Mouse (Mus musculus) stomach, embryonic 14.5 days (tissue): ENCODE data around the gene Mast4. TPM values are rescaled to one million over a fixed set of nuclear protein-coding genes. Genes with fewer than 3 reads are reported as not detected.

ENCODE experiments used
- ATAC-seq: fragments of 200-750 bp; cut with Nextera tagmentation; 2 replicates; pipeline ENCODE4 v1.8.0; 2017; ENCODE audit warnings: low read depth, moderate TSS enrichment; ENCODE audit not compliant: insufficient number of reproducible peaks, insufficient read depth, low FRiP score
- H3K27ac ChIP-seq: fragments of 300-500 bp; sonication (generic); 2 replicates; pipeline ENCODE4 v1.5.1; 2014; ENCODE audit warnings: mild to moderate bottlenecking, low read length, moderate library complexity, mixed read lengths
- H3K27me3 ChIP-seq: fragments of 300-500 bp; sonication (generic); 2 replicates; pipeline ENCODE4 v1.6.1; 2014; ENCODE audit warnings: low read length, control low read depth, mixed read lengths; ENCODE audit not compliant: control insufficient read depth, insufficient read depth
- H3K36me3 ChIP-seq: fragments of 300-500 bp; sonication (generic); 2 replicates; pipeline ENCODE4 v1.6.1; 2014; ENCODE audit warnings: mild to moderate bottlenecking, control low read depth, low read length, moderate library complexity, mixed read lengths; ENCODE audit not compliant: control insufficient read depth, insufficient read depth
- H3K4me1 ChIP-seq: fragments of 300-500 bp; sonication (generic); 2 replicates; pipeline ENCODE4 v1.6.1; 2014; ENCODE audit warnings: low read length, control low read depth, mixed read lengths; ENCODE audit not compliant: control insufficient read depth, insufficient read depth
- H3K4me2 ChIP-seq: fragments of 300-500 bp; sonication (generic); replicated peaks from 2 replicates; pipeline ENCODE4 v1.6.1; 2014; ENCODE audit warnings: low read depth, low read length, control low read depth
- H3K4me3 ChIP-seq: fragments of 300-500 bp; sonication (generic); 2 replicates; pipeline ENCODE4 v1.5.1; 2014; ENCODE audit warnings: low read depth, low read length, control low read depth
- H3K9ac ChIP-seq: fragments of 300-500 bp; sonication (generic); replicated peaks from 2 replicates; pipeline ENCODE4 v1.6.1; 2014; ENCODE audit warnings: low read depth, mild to moderate bottlenecking, control low read depth, low read length, moderate library complexity, mixed read lengths
- H3K9me3 ChIP-seq: fragments of 300-500 bp; sonication (generic); 2 replicates; pipeline ENCODE4 v1.6.1; 2016; ENCODE audit warnings: low read depth, low read length, control low read depth; ENCODE audit not compliant: control insufficient read depth
- WGBS: fragments of 180-500 bp; shearing (Covaris S2); extraction: QIAGEN DNeasy Blood & Tissue Kit; methylation state at CpG from one replicate; pipeline ENCODE4 v1.1.7; 2014; 5-methylcytosine and 5-hydroxymethylcytosine counted together
- polyA plus RNA-seq: library from polyadenylated mRNA; unstranded; fragments of >200 nt; fragmentation: Nextera tagmentation; extraction: Ambion mirVana; gene quantifications from 2 replicates; pipeline ENCODE4 v1.2.1, GENCODE M21; 2014

Gene Mast4
- polyA plus RNA-seq, 1 experiment from 2014 or later: 48.0 TPM

GRCm38 (mm10) chr13:103220479-103221064, 113.7 kb downstream of the Mast4 start:
- H3K9ac ChIP-seq: no peak overlapping the region
- no peak overlapping the region for H3K4me2 ChIP-seq
- H3K36me3 ChIP-seq: no peaks in the 10 kb centered on the region
- no peak overlapping the region for H3K4me3 ChIP-seq
- no peak for ATAC-seq
- H3K27me3 ChIP-seq: no peaks in the 10 kb centered on the region
- H3K27ac ChIP-seq: no peak overlapping the region
- WGBS: 35% methylated on average over 11 of the region's 11 CpGs
- H3K9me3 ChIP-seq: no peaks in the 10 kb centered on the region
- H3K4me1 ChIP-seq: 0 out of 2 replicates have a peak, but pooled peaks cover 5% of the 10 kb centered on the region

GRCm38 (mm10) chr13:103219999-103220398, 114.3 kb downstream of the Mast4 start:
- H3K36me3 ChIP-seq: no peaks in the 10 kb centered on the region
- no peak overlapping the region for H3K9ac ChIP-seq
- 54% methylated on average over 2 of the region's 2 CpGs for WGBS
- H3K4me3 ChIP-seq: no peak overlapping the region
- H3K27ac ChIP-seq: no peak overlapping the region
- H3K27me3 ChIP-seq: no peaks in the 10 kb centered on the region
- ATAC-seq: no peak
- H3K4me1 ChIP-seq: 0 out of 2 replicates have a peak, but pooled peaks cover 5% of the 10 kb centered on the region
- no peaks in the 10 kb centered on the region for H3K9me3 ChIP-seq
- H3K4me2 ChIP-seq: no peak overlapping the region

- no peak for ATAC-seq
- no peaks in the 10 kb centered on the region for H3K36me3 ChIP-seq
- WGBS: 73% methylated on average over 3 of the region's 3 CpGs
- H3K4me2 ChIP-seq: no peak overlapping the region
- H3K27ac ChIP-seq: no peak overlapping the region
- H3K4me1 ChIP-seq: peaks cover 6% of the 10 kb centered on the region; the same call in 1 of the 2 replicates
- no peaks in the 10 kb centered on the region for H3K27me3 ChIP-seq
- H3K9ac ChIP-seq: no peak overlapping the region
- no peak overlapping the region for H3K4me3 ChIP-seq
- H3K9me3 ChIP-seq: no peaks in the 10 kb centered on the region
These were observed 116.8 kb downstream of the Mast4 start for GRCm38 (mm10) chr13:103217486-103217885.

GRCm38 (mm10) chr13:103214506-103214905, 119.8 kb downstream of the Mast4 start:
- 88% methylated on average over 3 of the region's 3 CpGs for WGBS
- Histone ChIP-seq H3K27ac (no peak overlapping the region), H3K27me3 (no peaks in the 10 kb centered on the region), H3K4me1 (peaks cover 6% of the 10 kb centered on the region; the same call in 1 of the 2 replicates), H3K9ac (no peak overlapping the region), H3K9me3 (no peaks in the 10 kb centered on the region), H3K4me2 (no peak overlapping the region), H3K4me3 (no peak overlapping the region), H3K36me3 (no peaks in the 10 kb centered on the region)
- ATAC-seq: no peak

GRCm38 (mm10) chr13:103211953-103212352, 122.3 kb downstream of the Mast4 start:
- 44% methylated on average over 6 of the region's 6 CpGs for WGBS
- no peaks in the 10 kb centered on the region for H3K27me3 ChIP-seq
- no peaks in the 10 kb centered on the region for H3K36me3 ChIP-seq
- peaks cover 6% of the 10 kb centered on the region; the same call in 1 of the 2 replicates for H3K4me1 ChIP-seq
- H3K27ac ChIP-seq: peak overlapping the region; percentile 53; the same call in 1 of the 2 replicates
- no peak overlapping the region for H3K9ac ChIP-seq
- H3K4me3 ChIP-seq: no peak overlapping the region
- ATAC-seq: no peak
- no peak overlapping the region; the same call in 1 of the 2 replicates for H3K4me2 ChIP-seq
- no peaks in the 10 kb centered on the region for H3K9me3 ChIP-seq

- ATAC-seq: peak; percentile 56; the same call in 1 of the 2 replicates
- Histone ChIP-seq H3K27ac (peak overlapping the region; percentile 53; the same call in 1 of the 2 replicates), H3K4me2 (no peak overlapping the region), H3K36me3 (no peaks in the 10 kb centered on the region), H3K9ac (no peak overlapping the region), H3K4me3 (no peak overlapping the region), H3K9me3 (no peaks in the 10 kb centered on the region), H3K27me3 (no peaks in the 10 kb centered on the region), H3K4me1 (peaks cover 6% of the 10 kb centered on the region; the same call in 1 of the 2 replicates)
- 45% methylated on average over 11 of the region's 11 CpGs for WGBS
These were observed 122.8 kb downstream of the Mast4 start for GRCm38 (mm10) chr13:103211501-103211941.

GRCm38 (mm10) chr13:103210746-103211145, 123.6 kb downstream of the Mast4 start:
- H3K9ac ChIP-seq: no peak overlapping the region
- peaks cover 6% of the 10 kb centered on the region; the same call in 1 of the 2 replicates for H3K4me1 ChIP-seq
- no peak overlapping the region for H3K27ac ChIP-seq
- no peak overlapping the region for H3K4me3 ChIP-seq
- no peaks in the 10 kb centered on the region for H3K9me3 ChIP-seq
- H3K4me2 ChIP-seq: no peak overlapping the region
- WGBS: 88% methylated on average over 4 of the region's 4 CpGs
- H3K36me3 ChIP-seq: no peaks in the 10 kb centered on the region
- H3K27me3 ChIP-seq: no peaks in the 10 kb centered on the region
- ATAC-seq: no peak

GRCm38 (mm10) chr13:103207199-103207598, 127.1 kb downstream of the Mast4 start:
- no peaks in the 10 kb centered on the region for H3K36me3 ChIP-seq
- 66% methylated on average over 4 of the region's 4 CpGs for WGBS

More at GRCm38 (mm10) chr13:103207199-103207598, 127.1 kb downstream of the Mast4 start:
- no peak for ATAC-seq
- Histone ChIP-seq H3K4me3 (no peak overlapping the region), H3K4me1 (peaks cover 2% of the 10 kb centered on the region; the same call in 1 of the 2 replicates), H3K9me3 (no peaks in the 10 kb centered on the region), H3K9ac (no peak overlapping the region), H3K4me2 (no peak overlapping the region), H3K27me3 (no peaks in the 10 kb centered on the region), H3K27ac (no peak overlapping the region)
